Mouse (Mus musculus) testis, adult 10 weeks (tissue): ENCODE measurements around the gene Hhipl2. TPM values are rescaled to one million over a fixed set of nuclear protein-coding genes. Genes with fewer than 3 reads are reported as not detected.

Experiments used
- polyA plus RNA-seq: library from polyadenylated mRNA; stranded (reverse); fragments of 350-450 nt; fragmentation: Illumina TruSeq; extraction: RNeasy Lipid Tissue Mini Kit (QIAGEN cat#74804); gene quantifications from one replicate; pipeline ENCODE4 v1.2.3, GENCODE M21; 2014; ENCODE audit warnings: low read depth, low replicate concordance

The Hhipl2 gene
- 1.1 TPM for polyA plus RNA-seq

DNA sequence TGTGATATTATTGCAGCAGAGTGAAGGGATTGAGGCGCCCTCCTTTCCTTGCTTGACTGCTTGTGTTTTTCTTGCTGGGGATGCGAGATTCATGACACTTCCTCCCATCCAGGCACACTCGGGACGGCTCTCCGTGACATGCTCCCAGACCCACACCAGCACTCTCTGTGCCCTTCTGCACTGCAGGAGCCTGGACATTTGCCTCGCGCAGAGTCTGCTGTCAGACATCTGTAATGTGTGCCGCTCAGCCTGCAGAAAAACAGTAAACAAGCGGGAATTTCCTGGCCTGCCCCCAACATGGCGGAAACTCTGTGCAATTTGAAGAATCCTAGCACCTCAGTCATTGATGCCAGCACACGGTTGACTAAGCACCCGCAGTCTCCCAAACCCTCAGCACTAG is at the start of gene Hhipl2:
Gene Hhipl2 (plus strand): TSS at position 343 of the 400 bp plus-strand sequence.

DNA sequence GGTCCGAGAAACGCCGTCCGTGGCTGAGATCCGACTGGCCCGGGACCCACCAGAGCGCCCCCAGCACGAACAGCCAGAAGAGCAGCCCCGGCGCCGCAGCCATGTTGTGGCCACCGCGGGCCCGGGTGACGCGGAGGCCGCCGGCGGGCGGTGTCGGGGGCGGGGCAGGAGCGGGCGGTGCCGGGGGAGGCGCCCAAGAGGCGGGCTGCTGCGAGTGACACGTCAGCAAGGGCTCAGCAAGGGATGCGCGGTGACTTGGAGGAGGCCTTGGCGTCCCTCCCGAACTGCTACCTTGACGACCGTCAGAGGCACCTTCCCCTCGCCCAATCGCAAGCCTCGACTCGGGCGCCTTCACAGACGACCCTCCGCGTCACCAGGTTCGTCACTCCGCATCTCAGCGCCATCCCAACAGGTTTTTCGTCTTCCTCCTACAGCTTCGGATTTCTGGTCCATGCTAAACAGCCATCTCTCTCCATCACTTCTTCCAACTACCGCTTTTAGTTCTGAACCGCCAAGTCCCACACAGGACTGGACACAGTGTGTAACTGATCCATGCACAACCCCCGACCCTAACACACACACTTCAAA is 48.5 kb upstream of the Hhipl2 start, which contains the start of gene Mia3:
Gene Mia3 (minus strand): TSS at position 127 of the 588 bp plus-strand sequence.

DNA sequence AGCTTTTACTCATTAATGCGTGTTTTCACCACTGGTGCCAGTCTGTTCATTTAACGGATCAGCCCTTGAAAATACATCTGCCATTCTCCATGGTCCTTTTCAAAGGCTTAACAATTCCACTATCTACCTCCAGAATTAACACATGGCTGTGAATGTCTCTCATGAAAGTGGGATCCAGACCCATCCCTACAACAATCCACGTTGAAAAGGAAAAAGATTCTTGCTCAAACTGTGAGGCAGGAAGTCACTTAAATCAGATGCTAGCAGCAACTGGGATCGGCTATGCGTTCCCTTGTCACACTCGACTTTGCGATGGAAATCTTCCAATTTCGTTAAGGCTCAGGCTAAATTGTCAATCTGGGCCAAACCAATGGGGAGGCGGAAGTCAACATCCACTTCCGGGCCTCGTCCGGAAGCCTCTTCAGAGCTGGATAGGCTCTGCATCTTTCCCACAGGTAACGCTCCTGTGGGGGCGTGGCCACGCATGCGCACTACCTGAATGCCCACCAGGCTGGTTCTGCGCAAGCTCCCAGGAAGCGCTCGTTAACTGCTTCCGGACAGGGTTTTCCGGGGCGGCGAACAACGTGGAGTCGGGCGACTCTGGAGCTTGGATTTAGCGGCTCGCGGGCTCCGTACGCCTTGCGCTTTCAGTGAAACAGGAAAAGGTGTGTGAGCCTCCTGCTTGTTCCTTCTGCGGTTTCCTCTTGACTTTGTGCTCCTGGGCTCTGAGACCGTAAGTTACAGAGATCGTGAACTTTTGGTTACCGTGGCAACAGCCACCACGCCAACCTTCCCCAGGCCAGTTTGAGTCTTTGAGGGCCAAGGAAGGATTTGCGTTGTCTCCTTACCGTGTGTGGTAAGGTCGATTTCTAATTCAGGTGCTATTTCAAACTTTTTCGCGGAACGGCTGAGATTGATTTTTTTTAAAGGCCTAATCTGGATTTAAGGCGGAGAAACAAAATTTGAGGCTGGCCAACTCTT is 29.3 kb upstream of the Hhipl2 start, which contains the start of gene Taf1a:
Gene Taf1a (plus strand): TSS at position 556 of the 981 bp plus-strand sequence.

Other genes starting within 250 kb of the Hhipl2 start
- gene Disp1, start 196.7 kb upstream of the Hhipl2 start, polyA plus RNA-seq = 1.2 TPM
- gene Aida, start 121.6 kb upstream of the Hhipl2 start, polyA plus RNA-seq = 76.3 TPM
- gene Brox, start 120.9 kb upstream of the Hhipl2 start, polyA plus RNA-seq = 36.0 TPM
- gene Mia3, start 48.7 kb upstream of the Hhipl2 start, polyA plus RNA-seq = 169 TPM
- gene Taf1a, start 29.2 kb upstream of the Hhipl2 start, polyA plus RNA-seq = 18.7 TPM